Mouse (Mus musculus): ENCODE results near the gene Rfc5. TPM values are rescaled to one million over a fixed set of nuclear protein-coding genes. Genes with fewer than 3 reads are reported as not detected.

The Rfc5 gene
- polyA plus RNA-seq, 1 experiment from 2014 or later: 28.8 TPM

DNA sequence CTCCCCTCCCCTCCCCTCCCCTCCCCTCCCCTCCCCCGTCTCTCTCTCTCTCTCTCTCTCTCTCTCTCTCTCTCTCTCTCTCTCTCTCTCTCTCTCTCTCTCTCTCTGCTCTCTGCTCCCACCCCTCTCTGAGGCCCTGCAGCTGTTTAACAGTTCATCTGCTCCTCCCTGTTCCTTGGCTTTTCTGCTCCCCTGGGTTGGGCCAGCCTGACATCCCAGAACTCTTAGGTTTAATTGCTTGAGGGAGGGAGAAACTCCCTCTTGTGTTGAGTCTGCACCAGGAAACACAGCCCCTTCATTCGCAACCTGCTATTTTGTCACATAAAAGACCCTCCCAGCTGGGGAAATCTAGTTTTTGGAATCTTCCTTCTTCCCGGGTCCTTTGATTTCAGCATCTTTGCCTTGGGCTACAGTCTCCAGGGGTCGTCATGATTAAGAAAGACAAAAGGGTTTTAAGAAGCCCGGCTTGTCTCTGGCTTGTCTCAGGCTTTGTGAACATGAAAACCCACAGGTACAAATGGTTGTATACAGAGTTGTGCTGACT, 9.2 kb upstream of the Rfc5 start:
- 45% methylated on average over 4 of the region's 5 CpGs for WGBS
- H3K4me1 ChIP-seq (replicated peaks; ENCODE audit: control insufficient read depth, insufficient read depth): no peaks in the 10 kb centered on the region
- H3K4me3 ChIP-seq (ENCODE audit: low read depth, low read length): no peak overlapping the region
- H3K36me3 ChIP-seq (ENCODE audit: control insufficient read depth, insufficient read depth, low read length): no peaks in the 10 kb centered on the region
- no peaks in the 10 kb centered on the region for H3K9me3 ChIP-seq (ENCODE audit: control insufficient read depth, low read length)
- no peak overlapping the region for H3K27ac ChIP-seq (replicated peaks)
- H3K9ac ChIP-seq (ENCODE audit: low read length): no peak overlapping the region; the same call in 1 of the 2 replicates
- DNase-seq (ENCODE audit: low spot score) (no peak), ATAC-seq (ENCODE audit: low FRiP score, low TSS enrichment) (peak; percentile 56; the same call in 1 of the 2 replicates)
- peak; percentile 51 for TF ChIP-seq CTCF (IDR thresholded peaks at IDR 0.05; ENCODE audit: low read depth)
- TF ChIP-seq EP300 (optimal IDR thresholded peaks at IDR 0.05): no peak
- H3K4me2 ChIP-seq (replicated peaks; ENCODE audit: low read depth): no peak overlapping the region
- no peaks in the 10 kb centered on the region for H3K27me3 ChIP-seq (ENCODE audit: control insufficient read depth, insufficient read depth, low read length)

DNA sequence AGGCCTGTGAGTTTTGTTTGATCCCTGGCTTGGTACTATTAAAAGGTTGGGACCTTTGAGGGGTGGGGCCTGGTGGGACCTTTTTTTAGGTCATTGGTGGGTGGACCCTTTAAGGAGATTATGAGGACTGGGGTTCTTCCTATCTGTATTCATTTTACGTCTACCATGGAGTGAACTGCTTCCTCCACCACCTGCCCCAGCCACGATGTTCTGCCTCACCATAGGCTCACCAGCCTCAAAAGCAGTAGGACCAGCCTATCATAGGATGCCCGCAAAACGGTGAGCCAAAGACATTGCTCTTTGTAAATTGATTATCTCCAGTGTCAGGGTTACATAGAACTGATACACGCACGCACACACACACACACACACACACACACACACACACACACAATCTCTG, 8.5 kb upstream of the Rfc5 start:
- Histone ChIP-seq H3K36me3 (ENCODE audit: control insufficient read depth, insufficient read depth, low read length) (no peaks in the 10 kb centered on the region), H3K27ac (replicated peaks) (no peak overlapping the region), H3K27me3 (ENCODE audit: control insufficient read depth, insufficient read depth, low read length) (no peaks in the 10 kb centered on the region), H3K9me3 (ENCODE audit: control insufficient read depth, low read length) (no peaks in the 10 kb centered on the region), H3K9ac (ENCODE audit: low read length) (no peak overlapping the region), H3K4me3 (ENCODE audit: low read depth, low read length) (no peak overlapping the region), H3K4me1 (replicated peaks; ENCODE audit: control insufficient read depth, insufficient read depth) (no peaks in the 10 kb centered on the region), H3K4me2 (replicated peaks; ENCODE audit: low read depth) (no peak overlapping the region)
- TF ChIP-seq CTCF (IDR thresholded peaks at IDR 0.05; ENCODE audit: low read depth): no peak
- TF ChIP-seq EP300 (optimal IDR thresholded peaks at IDR 0.05): no peak
- ATAC-seq (ENCODE audit: low FRiP score, low TSS enrichment) (no peak), DNase-seq (ENCODE audit: low spot score) (no peak)
- 69% methylated on average over 6 of the region's 6 CpGs for WGBS

DNA sequence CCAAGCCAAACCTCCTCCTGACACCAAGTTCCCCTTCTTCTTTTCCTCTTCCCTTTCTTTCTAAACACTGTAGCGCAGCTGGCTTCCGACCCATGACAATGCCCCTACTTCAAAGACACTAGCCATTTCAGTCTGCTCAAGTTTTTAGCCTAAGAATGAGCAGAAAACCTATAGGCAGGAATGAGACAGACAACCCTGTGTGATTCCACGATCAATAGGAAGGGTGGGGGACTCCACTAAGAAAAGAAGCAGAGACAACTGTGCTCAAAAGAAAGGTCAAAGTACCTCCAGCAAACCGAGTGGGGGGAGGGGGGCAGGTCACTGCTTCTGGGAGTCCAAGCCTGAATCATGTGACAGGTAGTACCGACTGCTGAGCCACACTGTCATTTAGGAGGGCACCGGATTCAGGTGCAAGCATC, 7.8 kb upstream of the Rfc5 start:
- 56% methylated on average over 6 of the region's 6 CpGs for WGBS
- H3K4me3 ChIP-seq (ENCODE audit: low read depth, low read length): no peak overlapping the region
- no peak for DNase-seq (ENCODE audit: low spot score)
- TF ChIP-seq CTCF (IDR thresholded peaks at IDR 0.05; ENCODE audit: low read depth) (no peak), EP300 (optimal IDR thresholded peaks at IDR 0.05) (no peak)
- H3K4me2 ChIP-seq (replicated peaks; ENCODE audit: low read depth): no peak overlapping the region
- H3K4me1 ChIP-seq (replicated peaks; ENCODE audit: control insufficient read depth, insufficient read depth): no peaks in the 10 kb centered on the region
- H3K27ac ChIP-seq (replicated peaks): no peak overlapping the region
- no peaks in the 10 kb centered on the region for H3K36me3 ChIP-seq (ENCODE audit: control insufficient read depth, insufficient read depth, low read length)
- ATAC-seq (ENCODE audit: low FRiP score, low TSS enrichment): no peak
- H3K27me3 ChIP-seq (ENCODE audit: control insufficient read depth, insufficient read depth, low read length): no peaks in the 10 kb centered on the region
- H3K9me3 ChIP-seq (ENCODE audit: control insufficient read depth, low read length): no peaks in the 10 kb centered on the region
- H3K9ac ChIP-seq (ENCODE audit: low read length): no peak overlapping the region

DNA sequence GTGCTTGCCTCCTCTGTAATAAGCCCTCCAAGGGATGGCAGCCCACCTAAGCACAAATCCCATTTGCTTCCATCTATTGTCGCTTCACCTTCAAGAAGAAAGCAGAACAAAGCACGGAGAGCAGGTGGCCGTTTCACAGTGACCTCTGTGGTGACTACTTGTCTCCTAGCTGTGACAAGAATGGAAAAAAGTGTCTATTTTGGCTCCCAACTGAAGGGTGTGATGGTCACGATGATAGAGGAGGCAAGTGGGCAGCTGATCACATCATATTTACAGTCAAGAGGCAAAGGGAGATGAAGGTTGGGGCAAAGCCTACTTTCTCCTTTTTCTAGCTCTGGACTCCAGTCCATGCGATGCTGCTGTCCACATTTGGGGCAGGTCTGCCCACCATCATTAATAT, 7.0 kb upstream of the Rfc5 start:
- Histone ChIP-seq H3K4me2 (replicated peaks; ENCODE audit: low read depth) (no peak overlapping the region), H3K4me3 (ENCODE audit: low read depth, low read length) (no peak overlapping the region), H3K36me3 (ENCODE audit: control insufficient read depth, insufficient read depth, low read length) (no peaks in the 10 kb centered on the region), H3K27me3 (ENCODE audit: control insufficient read depth, insufficient read depth, low read length) (no peaks in the 10 kb centered on the region), H3K9ac (ENCODE audit: low read length) (no peak overlapping the region), H3K4me1 (replicated peaks; ENCODE audit: control insufficient read depth, insufficient read depth) (no peaks in the 10 kb centered on the region), H3K27ac (replicated peaks) (no peak overlapping the region), H3K9me3 (ENCODE audit: control insufficient read depth, low read length) (no peaks in the 10 kb centered on the region)
- ATAC-seq (ENCODE audit: low FRiP score, low TSS enrichment): no peak
- TF ChIP-seq EP300 (optimal IDR thresholded peaks at IDR 0.05): no peak
- TF ChIP-seq CTCF (IDR thresholded peaks at IDR 0.05; ENCODE audit: low read depth): no peak
- no peak for DNase-seq (ENCODE audit: low spot score)
- 88% methylated on average over 5 of the region's 5 CpGs for WGBS

DNA sequence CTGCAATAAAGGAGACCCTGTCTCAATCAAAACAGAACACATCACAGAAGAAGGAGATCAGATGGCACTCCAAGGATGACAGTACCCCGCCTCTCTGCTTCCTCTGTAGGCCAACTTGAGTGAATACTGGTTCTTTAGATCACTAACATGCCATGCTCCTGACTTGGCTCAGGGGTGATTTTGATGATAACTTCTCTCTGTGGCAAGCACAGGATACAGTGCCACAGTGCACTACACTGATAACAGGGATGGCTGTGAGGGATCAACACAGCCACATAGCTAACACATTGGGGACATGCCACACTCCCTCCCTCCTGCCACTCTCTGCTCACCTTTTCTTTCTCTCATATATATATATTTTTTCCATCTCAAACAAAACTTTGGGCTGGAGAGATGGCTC, 2.0 kb upstream of the Rfc5 start:
- TF ChIP-seq EP300 (optimal IDR thresholded peaks at IDR 0.05) (no peak), CTCF (IDR thresholded peaks at IDR 0.05; ENCODE audit: low read depth) (no peak)
- no peak overlapping the region for H3K4me3 ChIP-seq (ENCODE audit: low read depth, low read length)
- WGBS: 77% methylated on average over 1 of the region's 1 CpGs
- H3K9me3 ChIP-seq (ENCODE audit: control insufficient read depth, low read length): no peaks in the 10 kb centered on the region
- H3K36me3 ChIP-seq (ENCODE audit: control insufficient read depth, insufficient read depth, low read length): no peaks in the 10 kb centered on the region
- no peak overlapping the region for H3K4me2 ChIP-seq (replicated peaks; ENCODE audit: low read depth)
- no peak for ATAC-seq (ENCODE audit: low FRiP score, low TSS enrichment)
- H3K27ac ChIP-seq (replicated peaks): no peak overlapping the region
- H3K9ac ChIP-seq (ENCODE audit: low read length): no peak overlapping the region
- H3K4me1 ChIP-seq (replicated peaks; ENCODE audit: control insufficient read depth, insufficient read depth): peaks cover 5% of the 10 kb centered on the region; the same call in 1 of the 2 replicates
- H3K27me3 ChIP-seq (ENCODE audit: control insufficient read depth, insufficient read depth, low read length): no peaks in the 10 kb centered on the region
- no peak for DNase-seq (ENCODE audit: low spot score)

DNA sequence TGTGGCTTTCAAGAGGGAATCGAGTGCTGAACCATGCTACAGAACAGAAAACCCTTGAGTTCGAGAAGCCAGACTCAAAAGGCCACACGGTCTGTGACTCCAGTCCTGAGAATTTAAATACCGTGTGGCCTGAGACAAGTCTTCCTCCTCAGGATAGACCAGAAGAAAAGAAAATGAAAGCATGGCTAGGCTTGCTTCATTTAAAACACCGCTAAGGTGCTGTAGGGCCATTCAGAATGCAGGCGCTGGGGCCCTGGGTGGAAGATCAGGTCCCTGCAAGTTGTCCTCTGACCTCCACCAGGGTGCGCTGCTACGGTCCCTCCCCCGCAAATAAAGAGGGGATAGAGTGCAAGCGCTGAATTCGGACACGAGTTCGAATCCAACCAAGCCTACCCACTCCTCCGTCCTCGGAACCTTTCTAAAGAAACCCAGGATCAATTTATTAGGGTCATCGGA, 523 bp downstream of the Rfc5 start:
- Histone ChIP-seq H3K4me3 (ENCODE audit: low read depth, low read length) (peak overlapping the region; percentile 75), H3K27ac (replicated peaks) (peak overlapping the region; percentile 71), H3K4me1 (replicated peaks; ENCODE audit: control insufficient read depth, insufficient read depth) (peaks cover 5% of the 10 kb centered on the region; the same call in 1 of the 2 replicates), H3K27me3 (ENCODE audit: control insufficient read depth, insufficient read depth, low read length) (no peaks in the 10 kb centered on the region), H3K36me3 (ENCODE audit: control insufficient read depth, insufficient read depth, low read length) (0 out of 2 replicates have a peak, but pooled peaks cover 4% of the 10 kb centered on the region), H3K9ac (ENCODE audit: low read length) (peak overlapping the region; percentile 93), H3K9me3 (ENCODE audit: control insufficient read depth, low read length) (no peaks in the 10 kb centered on the region), H3K4me2 (replicated peaks; ENCODE audit: low read depth) (peak overlapping the region; percentile 86)
- peak; percentile 73 for DNase-seq (ENCODE audit: low spot score)
- TF ChIP-seq CTCF (IDR thresholded peaks at IDR 0.05; ENCODE audit: low read depth) (peak; percentile 73), EP300 (optimal IDR thresholded peaks at IDR 0.05) (no peak)
- peak; percentile 57 for ATAC-seq (ENCODE audit: low FRiP score, low TSS enrichment)
- WGBS: 7% methylated on average over 16 of the region's 16 CpGs
